Mouse (Mus musculus) frontal cortex, postnatal 14 days (tissue): ENCODE measurements around the gene Nod2.

Experiments used
- DNase-seq, 2 experiments: peaks; one replicate each; pipeline ENCODE4 v3.0.0; 2022; ENCODE audit warnings: low spot score in 2 of 2

Nod2 gene

DNA sequence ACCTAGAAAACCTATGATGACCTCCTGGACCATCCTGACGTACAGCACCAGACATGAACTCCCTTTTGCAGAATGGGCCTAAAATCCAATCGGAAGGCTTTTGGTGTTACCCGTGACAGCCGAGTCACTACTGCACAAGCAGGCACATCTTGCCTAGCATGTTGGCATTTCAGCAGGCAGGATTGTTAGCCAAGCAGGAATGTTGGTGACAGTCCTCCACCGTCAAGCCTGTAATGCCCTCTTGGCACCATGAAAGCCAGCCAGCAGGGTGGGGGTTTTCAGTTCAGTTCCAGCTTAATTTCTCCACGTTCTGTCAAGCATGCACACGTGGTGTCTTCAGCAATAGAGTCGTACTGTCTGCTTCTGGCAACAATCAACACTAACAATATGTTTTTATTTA lies 30.0 kb downstream of the Nod2 start:
- peak in 1 of 2 experiments; percentile 2 for DNase-seq

DNA sequence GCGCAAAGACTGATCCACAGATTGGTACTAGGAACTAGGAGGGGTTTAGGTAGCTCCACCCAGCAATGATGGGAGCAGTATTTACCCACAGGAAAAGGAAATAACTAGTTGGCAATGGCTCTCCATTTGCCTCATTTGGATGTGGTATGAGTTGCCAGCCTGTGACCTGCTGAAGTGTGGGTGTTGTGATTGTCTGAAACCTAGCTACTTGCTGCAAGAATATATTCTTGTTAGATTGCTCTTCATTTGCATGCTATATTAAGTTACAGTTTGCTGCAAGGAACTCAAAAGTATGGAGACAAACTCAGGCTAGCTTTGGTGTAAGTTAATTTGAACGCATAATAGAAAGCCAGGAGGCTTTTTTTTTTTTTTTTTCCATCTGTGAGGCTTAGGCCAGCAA lies 33.5 kb downstream of the Nod2 start:
- DNase-seq = peak in 1 of 2 experiments; percentile 11

DNA sequence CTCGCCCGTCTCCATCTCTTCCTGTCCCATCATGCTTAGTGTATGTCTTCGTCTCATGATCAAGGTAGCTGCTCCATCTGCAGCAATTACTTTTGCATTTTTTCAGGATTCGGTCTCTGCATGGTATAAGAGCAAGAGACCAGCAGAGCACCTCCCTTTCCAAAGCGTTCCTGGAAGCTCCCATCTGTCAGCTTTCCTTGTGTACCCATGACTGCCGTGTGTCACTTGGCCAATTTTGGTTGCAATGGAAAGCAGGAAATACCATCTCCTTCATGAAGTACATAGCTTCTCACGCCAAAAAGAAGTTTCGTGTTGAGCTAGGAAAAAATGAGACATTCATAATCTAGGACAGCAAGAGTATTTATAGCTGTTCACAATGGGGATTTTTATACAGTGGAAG lies 33.9 kb downstream of the Nod2 start:
- DNase-seq = peak in 1 of 2 experiments; percentile 6

DNA sequence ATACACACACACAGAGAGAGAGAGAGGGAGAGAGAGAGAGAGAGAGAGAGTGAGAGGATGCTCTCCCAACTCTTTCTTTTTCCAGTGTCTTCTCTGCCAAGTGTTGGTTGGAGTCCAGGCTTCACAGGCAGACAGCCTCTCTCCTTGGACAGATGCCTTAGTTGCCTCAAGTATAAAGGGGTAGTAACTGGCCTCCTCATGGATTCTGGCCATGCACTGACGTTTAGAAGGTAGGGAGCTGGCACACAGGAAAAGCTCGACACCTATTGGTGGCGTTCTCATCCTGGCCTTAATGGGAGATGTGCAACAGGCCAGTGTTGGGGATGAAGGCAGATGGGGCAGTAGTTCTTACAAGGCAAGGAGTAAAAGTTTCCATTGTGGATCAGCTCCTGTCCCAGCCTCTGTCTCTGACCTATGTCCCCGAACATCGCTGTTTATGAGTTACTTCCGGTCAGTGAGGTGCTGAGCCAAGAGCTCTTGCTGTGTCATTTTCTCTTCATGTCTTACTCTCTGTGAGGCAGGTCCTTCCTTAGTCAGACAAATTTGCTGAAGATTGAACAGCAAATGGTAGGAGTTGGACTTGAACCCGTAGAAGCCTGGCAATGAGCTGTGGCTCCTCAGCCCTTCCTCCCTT lies 36.7 kb downstream of the Nod2 start:
- peak in 1 of 2 experiments; percentile 3 for DNase-seq

DNA sequence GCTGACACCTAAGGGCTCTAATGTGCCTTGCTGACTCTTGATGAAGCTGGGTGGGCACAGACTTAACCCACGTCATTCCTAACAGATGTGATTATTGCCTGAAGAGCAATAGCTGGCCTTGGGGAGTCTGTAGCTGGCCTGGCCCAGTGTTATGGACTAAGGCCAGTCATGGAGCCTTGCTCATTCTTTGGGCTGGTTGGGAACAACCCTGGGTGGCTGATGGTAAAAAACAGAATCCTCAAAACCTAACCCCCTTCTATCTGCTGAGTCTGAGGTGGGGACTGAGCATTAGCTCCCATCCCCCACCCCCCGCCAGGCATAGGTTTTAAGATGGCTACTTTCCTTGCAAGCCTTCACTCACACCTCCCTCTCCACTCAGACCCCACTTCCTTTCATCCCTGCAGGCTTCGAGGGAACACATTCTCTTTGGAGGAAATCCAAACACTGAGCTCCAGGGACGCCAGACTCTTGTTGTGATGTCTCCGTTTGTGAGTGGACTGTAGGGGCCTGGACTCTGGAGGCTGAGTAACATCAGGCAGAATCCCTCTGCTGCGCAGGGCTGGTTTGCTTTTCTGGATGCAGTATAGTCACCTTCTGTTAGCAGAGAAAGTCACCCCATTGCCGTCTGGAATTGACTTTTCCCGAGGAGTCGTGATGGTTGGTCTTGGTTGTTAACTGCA lies 39.3 kb downstream of the Nod2 start:
- peak in 1 of 2 experiments; percentile 2 for DNase-seq

DNA sequence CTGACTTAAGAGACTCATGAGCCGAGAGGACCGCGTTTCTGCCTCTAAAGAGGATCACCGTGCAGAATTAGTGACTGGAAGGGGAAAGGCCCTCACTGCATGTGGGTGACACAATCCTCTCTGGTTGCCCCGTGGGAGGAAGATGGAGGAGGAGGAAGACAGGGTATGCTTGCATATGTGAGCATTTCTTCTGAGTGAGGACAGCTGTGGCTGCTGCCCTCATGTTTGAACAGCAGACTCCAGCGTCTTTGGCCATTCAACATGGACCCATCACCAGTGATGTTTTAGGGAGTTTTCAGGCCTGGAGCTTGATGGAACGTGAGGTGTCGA lies 39.8 kb downstream of the Nod2 start:
- DNase-seq = no peak

DNA sequence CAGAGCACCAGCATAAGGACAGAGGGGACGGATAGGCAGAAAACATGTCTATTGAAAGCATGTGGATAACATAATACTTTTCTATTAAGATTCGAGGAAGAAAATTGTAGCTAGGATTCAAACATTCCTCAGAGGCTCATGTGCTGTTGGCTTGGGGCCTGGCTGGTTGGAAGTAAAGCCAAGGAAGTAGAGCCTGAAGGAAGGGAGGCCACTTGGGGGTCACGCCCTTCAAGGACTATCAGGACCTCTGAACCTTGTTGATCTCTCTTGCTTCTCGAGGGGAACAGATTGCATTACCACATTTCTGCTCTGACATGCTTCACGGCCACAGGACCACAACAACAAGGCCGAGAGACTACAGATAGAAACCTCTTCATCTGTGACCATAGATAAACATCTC lies 42.0 kb downstream of the Nod2 start:
- no peak for DNase-seq

DNA sequence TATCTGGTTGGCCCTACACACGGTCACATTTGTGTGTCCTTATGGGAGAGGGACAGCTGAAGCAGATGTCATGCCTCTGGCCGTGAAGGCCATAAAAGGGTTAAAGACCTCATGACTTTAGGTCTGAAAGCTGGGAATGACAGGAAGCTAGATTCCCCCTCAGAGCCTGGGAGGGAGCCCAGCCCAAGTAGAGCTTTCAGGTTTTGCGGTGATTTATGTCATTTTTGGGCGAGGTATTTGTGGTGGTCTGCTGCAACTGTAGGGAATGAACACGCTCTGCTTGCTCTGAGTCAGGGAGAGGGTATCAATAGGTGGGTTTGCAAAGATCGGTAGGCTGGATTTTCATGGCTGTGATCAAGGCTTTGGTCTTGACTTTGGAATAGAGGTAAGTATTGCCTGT lies 42.8 kb downstream of the Nod2 start:
- DNase-seq = no peak

DNA sequence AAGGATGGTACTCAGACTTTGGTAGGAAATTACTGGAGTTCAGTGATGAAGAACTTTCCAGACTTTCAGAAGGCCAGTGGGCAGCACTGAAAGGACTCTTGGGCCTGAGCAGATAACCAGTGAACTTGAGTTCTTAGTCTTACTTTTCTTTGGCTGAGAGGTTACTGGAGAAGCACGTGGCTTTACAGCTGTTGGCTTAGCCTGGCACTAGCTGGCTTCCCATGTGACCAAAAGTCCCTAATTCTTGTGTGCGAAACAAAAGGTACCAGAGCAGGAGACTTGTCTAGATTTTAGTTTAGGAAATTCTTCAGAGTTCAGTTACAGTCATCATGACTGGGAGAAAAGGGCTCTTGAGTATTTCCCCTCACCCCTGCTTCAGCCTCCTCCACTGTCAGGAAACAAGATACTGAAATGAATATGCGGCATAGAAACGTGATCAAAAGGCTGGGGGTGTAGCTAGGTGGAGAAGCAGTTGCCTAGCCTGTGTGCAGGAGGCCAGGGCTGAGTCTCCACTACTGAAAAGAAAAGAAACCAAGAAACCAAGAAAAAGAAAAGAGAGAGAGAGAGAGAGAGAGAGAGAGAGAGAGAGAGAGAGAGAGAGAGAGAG lies 44.3 kb downstream of the Nod2 start:
- DNase-seq = no peak

DNA sequence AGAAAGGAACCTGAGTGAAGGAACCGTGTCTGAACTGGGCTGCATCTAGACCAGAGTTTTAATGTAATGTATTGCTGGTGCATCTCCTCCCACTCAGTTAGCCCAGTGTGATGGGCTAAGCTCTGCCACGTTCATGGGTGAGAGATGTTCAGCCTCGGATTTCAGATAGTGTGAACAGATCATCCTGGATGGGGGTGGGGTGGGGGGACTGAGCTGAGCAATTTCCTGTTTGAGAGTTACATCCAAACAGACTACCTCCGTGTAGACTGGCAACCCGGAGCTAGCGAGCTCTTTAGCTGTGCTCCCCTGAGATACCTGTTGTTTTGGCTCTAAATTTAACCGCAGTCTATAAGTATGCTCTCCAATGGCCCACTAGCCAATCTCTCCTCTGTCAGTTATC lies 44.8 kb downstream of the Nod2 start:
- DNase-seq = no peak

DNA sequence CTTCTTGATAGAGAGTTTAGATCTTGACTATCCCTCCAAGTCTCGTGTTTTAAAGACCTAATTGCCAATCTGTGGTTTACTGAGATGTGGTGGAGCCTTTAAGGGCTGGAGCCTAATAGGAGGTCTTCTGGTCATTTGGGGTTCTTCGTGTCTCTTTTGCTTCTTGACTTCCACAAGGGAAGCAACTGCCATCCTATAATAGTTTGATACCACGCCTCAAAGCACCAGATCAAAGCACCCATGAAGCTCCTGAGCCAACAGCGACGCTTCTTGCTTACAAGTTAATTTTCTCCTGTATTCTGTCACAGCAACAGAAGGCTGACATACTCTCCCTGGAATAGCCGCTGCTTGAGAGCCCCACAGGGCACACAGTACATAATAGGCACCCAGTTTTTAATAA lies 45.8 kb downstream of the Nod2 start:
- no peak for DNase-seq

DNA sequence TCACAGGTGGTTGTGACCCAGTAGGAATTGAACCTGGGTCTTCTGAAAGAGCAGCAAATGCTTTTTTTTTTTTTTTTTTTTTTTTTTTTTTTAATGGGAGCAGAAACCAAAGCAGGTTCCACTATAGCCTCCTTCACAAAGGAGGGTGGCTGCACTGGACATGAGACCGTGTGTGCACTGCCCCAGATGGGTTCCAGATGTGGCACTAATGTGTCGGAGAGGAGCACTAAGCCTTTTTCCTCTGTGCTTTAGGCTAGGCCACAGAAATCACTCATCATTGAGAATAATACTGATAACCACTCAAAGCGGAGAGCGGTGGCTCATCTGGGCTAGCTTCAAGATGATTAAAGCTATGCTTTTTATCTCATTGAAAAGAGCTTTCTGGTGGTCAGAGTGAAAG lies 46.3 kb downstream of the Nod2 start:
- no peak for DNase-seq

DNA sequence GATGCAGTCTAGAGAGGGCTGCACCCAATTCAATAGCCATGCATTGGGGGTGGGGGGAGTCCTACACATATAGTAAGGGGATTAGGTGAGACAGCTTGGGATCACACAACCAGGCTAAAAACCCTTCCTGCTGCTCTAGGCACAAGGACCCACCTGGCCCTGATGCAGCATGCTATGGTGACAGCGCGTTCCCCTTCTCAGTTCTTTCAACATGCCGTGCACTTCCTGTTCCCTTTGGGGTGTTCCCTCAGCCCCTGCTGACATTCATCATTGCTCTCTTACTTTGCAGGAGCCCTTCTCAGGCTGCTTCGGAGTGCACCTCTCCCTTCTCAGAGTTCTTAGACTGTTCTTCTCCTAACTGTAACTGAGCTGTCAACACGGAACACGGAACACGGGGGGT lies 47.2 kb downstream of the Nod2 start:
- no peak for DNase-seq

DNA sequence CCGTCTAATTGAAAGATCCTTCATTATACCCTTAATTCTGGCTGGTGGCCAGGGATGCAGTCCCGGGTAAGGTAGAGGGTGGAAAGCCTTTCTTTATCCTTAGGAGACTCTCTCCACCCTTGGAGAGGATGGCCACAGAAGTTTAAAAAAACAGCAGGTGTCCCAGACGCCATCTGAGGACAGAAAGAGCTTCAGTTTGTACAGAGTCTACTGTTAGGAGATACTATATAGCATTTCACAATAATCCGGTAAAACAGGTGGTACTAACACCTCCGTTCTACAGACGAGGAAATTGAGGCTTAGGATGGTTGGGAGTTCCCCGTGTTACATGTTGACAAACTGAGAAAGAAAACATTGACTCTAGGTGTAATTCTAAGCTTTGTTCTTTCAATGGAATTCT lies 49.1 kb downstream of the Nod2 start:
- no peak for DNase-seq

DNA sequence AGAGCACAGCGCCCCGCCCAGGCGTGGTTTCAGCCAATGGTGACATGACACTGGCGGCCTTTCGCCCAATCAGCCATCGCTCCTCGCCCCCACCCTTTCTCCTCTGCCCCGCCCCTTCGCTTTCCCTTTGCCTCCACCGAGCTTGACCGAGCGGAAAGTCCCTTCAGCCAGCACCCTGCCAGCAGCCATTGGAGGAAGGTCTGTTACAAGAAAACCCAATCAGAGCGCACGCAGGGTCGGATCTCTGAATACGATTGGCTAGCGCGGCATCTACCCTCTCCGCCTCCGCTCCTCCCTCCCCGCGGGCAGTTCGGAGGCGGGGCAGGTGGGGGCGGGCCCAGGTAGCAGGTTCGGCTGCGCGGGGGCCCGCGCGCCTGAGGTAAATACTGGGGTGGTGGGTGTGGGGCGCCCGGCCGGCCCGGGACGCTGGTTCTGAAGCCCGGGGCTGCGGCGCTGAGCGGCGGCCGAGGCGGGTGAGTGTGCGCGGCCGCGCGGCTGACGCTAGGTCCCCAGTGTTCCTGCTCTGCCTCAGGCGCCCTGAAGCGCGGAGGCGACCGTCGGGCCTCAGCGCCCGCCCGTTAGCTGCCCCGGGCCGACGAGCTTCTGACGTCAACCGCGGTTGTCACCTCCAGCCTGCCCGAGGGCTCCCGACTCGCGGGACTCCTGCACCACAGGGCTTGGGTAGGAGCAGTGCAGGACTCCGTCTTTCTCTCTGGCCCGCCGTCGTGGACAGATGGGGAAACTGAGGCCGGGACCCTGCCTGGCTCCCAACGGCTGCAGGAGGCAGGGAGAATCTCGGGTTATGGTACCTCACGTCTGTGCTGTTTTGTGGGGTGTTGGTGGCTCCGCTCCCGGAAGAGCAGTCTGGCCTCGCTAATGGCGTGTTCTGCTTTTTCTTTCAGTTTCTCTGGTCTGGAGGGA lies 49.9 kb downstream of the Nod2 start, which contains the start of gene Cyld:
Gene Cyld (plus strand): TSS at position 308 of the 921 bp plus-strand sequence.
- DNase-seq = peak; percentile 97 to 98

DNA sequence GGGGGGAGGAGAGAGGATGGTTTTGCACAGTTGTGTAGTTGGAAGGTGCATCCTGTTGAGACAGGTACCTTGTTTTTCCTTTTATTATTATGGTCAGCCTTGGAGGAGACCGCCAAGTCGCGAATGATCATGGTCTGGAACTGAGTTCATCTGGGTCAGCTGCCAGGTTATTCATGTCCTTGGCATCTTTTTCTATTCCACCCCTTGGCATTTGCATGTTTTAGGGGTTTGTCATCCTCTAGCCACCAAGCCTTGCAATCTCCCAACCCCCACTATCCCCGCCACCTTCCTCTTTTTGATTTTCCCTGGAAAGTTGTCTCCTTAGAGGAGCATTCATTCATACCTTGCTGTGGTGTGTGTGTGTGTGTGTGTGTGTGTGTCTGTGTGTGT lies 50.5 kb downstream of the Nod2 start:
- no peak for DNase-seq

DNA sequence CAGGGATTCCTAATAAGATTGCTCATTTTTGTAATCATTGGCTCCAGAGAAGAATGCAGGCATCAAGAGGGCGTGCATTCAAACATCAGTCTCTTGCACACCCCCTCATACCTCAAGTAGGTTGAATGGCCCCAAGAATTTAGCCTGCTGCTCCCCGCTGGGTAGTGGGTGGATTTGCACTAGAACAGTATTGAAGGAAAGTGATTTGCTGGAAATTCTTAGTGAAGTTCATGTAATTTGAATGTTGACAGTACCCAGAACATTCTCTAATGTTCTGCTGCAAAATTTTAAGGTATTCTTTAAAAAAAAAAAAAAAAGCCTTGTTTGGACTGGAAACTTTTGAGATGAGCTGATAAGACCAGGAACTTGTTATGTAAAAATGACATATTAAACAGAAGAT lies 50.9 kb downstream of the Nod2 start:
- no peak for DNase-seq

DNA sequence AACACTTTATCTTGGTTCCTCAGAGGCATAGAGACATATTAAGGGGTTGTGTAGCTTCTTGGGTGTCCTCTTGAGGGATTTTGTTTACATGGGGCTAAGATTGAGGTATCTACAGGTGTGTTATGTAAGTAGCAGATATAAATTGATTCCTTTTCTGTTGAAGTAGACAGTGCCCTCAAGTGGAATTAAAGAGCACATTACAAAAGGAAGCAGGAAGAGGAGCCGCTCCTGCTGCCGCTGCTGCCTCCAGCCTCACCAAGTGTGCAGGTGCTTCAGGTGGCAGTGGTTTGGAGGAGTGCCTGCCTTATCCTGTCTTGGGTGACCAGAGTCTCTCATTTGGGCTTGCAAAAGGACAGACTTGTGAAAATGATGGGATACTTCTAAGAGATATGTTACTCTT lies 54.5 kb downstream of the Nod2 start:
- DNase-seq = no peak

DNA sequence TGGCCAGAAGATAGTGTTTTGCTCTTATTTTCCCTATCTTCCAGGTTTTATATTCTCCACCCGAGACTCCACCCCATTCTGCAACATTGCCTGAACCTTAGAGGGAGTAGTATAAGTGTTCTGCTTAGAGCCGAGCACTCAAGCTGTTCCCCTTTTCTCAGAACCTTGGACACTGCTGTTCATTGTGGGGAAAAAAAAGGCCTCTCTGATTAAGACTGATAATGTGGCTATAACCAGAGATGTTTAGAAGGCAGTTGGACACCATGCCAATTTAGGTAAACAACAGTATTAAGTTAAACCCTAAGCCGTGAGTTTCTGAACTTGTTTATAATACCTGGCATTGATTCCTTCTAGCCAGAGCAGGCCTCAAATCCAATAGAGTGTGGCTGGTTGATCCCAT lies 55.7 kb downstream of the Nod2 start:
- DNase-seq = no peak

DNA sequence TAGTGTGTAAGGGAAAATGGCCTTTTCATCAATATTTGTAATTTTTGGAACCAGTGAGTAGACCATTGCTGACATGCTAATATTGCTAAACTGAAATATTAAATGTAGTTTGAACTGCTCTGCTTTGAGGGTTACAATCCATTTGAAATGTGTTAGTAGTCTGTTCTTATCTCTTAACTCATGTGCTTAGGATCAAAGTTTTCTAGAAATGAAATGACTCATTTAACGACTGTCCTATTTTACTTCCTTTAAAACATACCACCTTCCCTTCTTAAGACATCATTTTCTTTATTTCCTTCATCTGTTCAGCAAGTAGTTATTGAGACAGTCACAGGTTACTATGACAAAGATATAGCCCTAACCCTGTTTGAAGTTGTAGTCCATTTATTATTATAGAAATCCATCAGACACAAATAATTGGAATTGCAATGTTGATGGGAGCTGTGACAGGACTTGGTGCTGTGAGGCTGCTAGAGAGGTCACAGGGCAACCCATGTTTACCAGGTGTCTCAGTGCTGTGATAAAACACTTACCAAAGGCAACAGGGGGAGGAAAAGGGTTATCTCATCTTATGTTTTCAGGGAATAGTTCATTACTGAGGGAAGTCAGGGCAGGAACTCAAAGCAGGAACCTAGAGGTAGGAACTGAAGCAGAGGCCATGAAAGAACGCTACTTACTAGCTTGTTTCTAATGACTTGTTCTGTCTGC lies 76.3 kb downstream of the Nod2 start:
- DNase-seq = no peak
